Mouse (Mus musculus): ENCODE data around the gene Gpc5.
A peak's percentile ranks its signal among the peaks of the same experiment; 100 is the strongest.

Gpc5 gene

DNA sequence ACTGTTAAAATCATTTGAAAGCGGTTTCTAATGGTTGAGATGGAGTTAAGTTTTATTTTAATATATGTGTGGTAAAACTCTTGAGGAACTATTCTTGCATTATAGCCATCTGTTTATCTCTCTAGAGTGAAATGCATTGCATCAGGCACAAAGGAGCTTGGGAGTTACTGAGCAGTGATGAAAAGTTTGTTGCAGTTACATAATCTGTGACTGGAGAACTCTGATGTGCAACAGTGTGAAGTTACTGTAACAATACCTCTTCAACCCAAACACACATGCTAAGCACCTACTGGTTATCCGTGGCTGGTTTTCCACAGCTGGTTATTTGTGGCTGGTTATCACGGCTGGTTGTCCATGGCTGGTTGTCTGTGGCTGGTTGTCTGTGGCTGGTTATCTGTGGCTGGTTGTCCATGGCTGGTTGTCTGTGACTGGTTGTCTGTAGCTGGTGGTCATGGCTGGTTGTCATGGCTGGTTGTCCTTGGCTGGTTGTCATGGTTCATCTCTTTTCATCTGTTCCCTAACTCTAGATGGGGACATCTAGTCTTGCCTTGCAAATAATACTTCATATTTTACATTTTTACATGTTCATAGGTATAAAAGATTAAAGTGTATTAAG lies 273.4 kb downstream of the Gpc5 start:
- no peak for DNase-seq (ENCODE audit: low spot score in 2 of 2)

DNA sequence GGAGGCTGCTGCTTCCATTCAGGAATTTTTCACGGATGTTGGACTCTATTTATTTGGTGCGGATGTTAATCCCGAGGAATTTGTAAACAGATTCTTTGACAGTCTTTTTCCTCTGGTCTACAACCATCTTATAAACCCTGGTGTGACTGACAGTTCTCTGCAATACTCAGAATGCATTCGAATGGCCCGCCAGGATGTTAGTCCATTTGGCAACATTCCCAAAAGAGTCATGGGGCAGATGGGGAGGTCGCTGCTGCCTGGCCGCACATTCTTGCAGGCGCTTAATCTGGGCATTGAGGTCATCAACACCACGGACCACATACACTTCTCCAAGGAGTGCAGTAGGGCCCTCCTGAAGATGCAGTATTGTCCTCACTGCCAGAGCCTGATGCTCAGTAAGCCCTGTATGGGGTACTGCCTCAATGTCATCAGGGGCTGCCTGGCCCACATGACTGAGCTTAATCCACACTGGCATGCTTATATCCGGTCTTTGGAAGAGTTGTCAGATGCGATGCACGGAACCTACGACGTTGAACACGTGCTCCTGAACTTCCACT lies 277.7 kb downstream of the Gpc5 start:
- no peak for DNase-seq (ENCODE audit: low spot score in 2 of 2)

DNA sequence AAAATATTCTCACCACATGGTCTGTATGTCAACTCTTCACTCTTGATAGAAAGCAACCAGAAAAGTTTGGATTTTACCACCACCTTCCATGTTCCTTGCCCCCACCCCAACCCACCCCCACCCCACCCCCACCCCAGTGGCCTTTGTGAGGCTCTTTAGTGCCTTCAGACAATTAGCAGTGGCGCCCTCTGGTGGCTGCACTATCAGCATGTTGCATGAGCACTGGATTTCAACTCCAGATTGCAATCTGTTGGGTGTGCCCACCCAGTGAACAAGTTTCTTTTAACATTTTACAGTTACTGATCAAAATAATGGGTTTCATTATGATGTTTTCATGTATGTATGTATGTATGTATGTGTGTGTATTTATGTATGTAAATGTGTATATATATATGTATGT lies 279.1 kb downstream of the Gpc5 start:
- no peak for DNase-seq (ENCODE audit: low spot score in 2 of 2)

DNA sequence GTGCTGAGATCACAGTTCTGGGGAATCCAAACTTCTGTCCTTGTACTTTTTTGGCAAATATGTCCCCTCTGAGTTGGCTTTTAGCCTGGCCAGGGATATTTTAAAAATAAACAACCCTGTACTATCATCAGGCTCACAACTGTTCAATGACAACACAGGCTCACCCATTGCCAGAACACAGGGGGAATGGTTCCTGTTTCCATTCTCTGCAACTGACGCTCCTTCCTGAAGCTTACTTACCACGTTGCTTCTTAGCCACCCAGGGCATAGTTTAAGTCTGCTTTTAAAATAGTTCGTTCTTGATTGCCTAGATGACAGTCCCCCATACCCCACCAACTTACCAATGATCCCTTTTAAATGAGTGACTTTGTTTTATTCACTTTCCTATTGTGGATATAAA lies 299.8 kb downstream of the Gpc5 start:
- no peak for DNase-seq (ENCODE audit: low spot score in 2 of 2)

DNA sequence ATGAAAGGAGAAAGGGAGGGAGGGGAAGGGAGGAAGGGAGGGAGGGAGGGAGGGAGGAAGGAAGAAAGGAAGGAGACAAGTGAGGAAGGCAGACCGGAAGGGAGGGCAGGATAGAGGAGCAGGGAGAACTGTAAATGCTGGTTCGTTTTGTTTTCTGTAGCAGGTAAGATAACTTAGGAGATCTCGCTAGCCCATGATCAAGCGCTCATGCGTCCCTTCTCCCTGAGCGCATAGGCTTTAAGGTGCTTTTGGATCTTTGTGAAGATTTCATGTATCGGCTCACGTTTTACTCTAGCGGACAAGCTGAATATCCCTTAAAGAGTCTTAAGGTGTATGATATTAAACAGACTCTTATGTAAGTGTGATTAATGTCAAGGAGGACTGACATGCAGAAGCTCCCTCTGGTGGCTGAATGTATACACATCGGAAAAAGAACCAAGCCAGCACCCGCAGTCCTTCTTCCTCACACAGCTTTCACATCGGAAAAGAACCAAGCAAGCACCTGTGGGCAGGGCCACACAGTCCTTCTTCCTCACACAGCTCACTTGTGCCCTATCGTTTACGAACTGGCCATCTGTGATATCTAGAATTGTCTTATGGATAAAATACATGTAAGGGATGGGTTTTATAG lies 301.0 kb downstream of the Gpc5 start:
- DNase-seq (ENCODE audit: low spot score in 2 of 2): peak in 1 of 2 experiments; percentile 33

DNA sequence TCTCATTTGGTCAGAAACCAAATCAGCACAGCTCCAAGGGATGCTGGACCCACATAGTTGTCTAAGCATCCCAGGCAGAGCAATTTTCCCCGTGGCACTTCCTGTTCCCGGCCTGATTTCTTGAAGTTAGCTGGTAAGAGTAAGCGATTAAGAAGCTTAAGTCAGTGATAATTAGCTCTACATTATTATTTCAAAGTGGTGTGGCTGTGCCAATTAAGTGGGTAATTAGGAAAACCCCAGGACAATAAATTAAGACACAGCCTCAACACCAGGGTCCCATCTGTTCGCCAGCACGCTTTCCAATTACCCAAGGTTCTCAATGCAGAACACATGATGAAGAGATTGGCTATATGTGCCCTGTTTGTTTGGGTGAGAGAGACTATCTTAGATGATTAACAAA lies 314.6 kb downstream of the Gpc5 start:
- DNase-seq (ENCODE audit: low spot score in 2 of 2): no peak

DNA sequence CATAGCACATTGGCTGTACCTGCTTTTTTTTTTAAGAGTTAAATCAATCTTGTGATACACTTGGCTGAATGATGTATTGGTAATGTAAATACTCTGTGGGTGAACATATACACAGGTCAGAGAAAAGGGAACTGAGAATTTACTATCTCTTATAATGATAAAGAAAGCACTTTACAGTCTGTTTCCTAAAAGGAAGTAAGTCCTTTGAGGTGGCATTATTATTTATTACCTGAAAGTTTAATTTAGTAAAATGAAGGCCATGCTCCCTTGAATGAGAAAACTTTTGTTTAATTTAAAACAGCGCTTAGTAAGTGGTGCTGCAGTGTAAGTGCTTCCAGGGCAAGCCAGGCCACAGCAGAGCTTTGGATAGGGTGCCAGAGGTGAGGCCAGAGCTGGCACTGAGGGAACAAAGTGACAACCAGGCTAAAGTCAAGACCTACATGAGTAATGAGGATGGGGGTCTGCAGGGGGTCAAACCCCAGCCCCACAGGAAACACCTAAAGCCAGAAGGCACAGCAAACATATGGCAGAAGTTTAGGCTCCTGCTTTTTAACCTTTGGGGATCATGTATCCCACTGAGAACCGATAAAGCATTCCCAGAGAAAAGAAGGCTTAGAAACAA lies 315.4 kb downstream of the Gpc5 start:
- DNase-seq (ENCODE audit: low spot score in 2 of 2): no peak

DNA sequence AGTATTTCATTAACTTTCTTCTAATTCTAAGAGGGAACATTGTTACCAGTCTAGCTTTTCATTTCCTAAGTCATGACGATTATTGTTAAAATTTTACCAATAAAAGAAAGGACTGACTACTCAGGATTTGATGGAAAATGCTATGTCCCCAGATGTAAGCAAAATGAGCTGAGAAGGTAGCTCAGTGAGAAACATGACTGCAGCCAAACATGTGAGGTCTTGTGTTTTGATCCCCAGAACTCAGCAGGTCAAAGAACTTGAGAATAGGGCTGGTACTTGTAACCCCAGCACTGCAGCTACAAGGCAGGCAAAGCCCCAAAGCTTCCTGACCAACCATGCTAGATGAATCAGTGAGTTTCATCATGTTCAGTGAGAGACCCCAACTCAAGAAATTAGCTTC lies 318.9 kb downstream of the Gpc5 start:
- DNase-seq (ENCODE audit: low spot score in 2 of 2): no peak

DNA sequence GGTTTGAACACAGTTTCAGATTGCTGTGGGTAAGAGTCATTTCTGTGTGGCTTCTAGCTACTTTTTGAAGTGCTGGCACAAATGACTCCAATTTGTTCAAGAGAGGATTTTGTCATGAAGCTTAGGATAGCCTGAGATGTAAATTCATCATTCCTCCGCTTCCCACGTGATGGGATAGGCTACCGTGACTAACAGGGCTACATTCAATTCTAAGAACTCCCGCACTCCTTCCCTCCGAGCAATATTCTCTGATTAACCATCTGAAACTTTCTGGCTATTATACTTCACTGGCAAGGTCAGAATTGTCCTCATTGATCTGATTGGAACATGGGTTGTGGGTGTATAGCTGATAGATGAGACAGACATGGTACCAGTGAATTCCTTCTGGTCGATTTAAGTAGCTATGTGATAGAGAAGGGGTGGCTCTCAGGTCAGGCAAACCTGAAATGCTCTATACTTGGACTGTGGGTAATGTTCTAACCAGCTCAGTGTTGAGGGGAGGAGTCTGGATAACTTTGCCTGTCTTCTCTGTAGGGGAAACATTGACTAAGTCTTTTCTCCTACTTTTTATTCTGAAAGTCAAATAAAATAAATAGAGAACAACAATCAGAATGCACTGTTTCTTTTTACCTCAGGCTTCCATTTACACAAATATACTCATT lies 319.6 kb downstream of the Gpc5 start:
- DNase-seq (ENCODE audit: low spot score in 2 of 2): no peak

DNA sequence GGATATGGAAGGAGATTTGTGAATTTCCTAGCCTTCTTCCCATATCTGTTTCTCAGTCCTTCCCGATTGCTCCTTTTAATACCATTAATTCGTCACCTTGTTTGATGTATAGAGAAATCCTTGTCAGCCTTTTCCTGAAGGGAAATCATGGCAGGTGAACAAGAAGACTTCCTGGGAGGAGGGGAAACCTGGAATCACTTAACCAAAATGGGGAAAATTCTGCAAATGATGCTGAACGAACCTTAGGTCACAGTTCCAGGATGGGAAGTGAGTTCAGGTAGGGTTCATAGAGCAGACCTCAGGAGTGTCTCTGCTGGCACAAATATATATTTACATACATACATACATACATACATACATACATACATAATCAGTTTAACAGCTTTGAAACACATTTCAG lies 320.8 kb downstream of the Gpc5 start:
- DNase-seq (ENCODE audit: low spot score in 2 of 2): no peak

DNA sequence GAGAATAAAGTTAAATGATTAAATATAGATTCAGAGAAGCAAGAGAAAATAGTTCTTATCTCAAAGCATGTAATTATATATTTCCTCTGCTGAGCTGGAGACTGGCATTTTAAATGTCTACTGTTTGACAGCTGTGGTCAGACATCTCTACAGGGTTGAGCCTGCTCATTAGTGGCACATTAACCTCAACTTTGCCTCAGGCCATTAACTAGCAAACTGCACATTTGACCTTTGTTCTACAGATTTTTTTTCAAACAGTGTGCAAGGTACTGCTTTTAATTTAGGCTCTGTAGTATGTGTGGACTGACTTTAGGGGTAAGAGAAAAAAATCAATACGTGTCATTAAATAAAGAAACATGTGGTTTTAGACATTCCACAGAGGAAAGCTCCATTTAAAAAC lies 321.4 kb downstream of the Gpc5 start:
- DNase-seq (ENCODE audit: low spot score in 2 of 2): no peak

DNA sequence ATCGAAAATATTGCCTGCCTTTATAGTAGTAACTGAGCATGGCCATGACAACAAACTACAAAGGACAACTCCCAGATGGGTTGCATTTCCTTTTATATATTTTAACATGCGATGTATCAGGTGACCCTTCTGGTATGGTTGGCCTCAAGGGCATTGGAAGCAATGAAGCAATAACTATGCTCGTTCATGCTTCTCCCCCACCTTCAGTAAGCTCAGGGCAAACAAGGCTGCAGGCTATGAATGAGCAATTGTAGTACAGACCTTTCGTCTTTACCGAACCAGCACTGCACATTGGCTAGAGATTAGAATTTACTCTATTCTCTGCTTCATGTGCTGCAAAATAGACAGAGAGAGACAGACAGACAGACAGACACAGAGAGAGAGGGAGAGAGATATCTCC lies 322.5 kb downstream of the Gpc5 start:
- DNase-seq (ENCODE audit: low spot score in 2 of 2): no peak

DNA sequence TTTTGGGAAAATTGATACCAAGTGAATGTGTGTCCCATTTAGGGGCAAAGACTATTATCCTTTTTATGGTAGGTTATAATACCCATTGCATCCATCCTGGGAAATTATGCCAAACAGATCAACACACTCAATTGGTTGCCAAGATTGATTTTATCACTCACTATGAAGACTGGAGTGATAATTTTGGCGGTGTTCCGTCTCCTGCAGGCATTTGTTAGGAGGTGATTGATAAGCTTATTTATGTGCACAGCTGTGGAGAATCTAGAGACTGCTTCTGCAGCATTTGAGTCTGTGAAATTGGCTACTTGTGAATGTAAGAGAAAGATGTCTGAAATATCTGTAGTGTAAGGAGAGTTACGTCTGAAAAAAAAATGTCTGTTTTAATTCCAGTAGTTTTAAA lies 340.0 kb downstream of the Gpc5 start:
- DNase-seq (ENCODE audit: low spot score in 2 of 2): no peak

DNA sequence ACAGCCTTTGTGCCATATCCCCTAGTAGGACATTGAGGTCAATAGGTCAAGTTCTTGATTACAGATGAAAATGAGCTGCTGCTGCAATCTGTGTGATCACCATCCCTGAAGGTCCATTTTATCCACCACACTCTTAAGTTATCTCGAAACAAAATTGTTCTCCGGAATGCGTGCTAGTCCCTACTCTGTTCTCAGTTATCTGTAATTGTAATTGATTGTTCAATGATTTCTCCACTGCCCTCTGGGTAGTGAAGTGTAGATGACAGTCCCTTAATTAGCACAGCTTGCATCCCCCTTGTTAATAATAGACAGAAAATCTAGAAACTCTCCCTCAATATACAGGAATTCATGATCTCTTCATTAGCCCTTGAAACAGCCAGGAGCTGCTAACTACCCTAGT lies 340.4 kb downstream of the Gpc5 start:
- DNase-seq (ENCODE audit: low spot score in 2 of 2): no peak

DNA sequence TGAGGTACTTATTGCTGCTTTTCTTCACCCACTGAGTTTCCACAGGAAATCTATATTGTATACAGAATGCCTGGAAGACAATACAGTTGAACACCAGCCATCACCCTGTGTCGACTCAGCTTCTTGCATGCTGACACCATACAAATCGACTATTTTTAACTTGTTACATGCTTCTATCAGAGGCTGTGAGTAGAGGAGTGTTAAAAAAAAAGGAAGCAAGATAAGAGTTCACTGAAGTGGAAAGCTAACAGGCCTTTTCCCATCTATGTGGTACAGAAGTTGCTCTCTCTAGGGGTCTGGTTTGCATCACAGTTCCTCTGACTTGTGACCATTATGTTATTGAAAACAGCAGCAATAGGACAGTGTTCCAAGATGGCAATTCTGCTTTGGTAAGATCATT lies 344.6 kb downstream of the Gpc5 start:
- DNase-seq (ENCODE audit: low spot score in 2 of 2): no peak

DNA sequence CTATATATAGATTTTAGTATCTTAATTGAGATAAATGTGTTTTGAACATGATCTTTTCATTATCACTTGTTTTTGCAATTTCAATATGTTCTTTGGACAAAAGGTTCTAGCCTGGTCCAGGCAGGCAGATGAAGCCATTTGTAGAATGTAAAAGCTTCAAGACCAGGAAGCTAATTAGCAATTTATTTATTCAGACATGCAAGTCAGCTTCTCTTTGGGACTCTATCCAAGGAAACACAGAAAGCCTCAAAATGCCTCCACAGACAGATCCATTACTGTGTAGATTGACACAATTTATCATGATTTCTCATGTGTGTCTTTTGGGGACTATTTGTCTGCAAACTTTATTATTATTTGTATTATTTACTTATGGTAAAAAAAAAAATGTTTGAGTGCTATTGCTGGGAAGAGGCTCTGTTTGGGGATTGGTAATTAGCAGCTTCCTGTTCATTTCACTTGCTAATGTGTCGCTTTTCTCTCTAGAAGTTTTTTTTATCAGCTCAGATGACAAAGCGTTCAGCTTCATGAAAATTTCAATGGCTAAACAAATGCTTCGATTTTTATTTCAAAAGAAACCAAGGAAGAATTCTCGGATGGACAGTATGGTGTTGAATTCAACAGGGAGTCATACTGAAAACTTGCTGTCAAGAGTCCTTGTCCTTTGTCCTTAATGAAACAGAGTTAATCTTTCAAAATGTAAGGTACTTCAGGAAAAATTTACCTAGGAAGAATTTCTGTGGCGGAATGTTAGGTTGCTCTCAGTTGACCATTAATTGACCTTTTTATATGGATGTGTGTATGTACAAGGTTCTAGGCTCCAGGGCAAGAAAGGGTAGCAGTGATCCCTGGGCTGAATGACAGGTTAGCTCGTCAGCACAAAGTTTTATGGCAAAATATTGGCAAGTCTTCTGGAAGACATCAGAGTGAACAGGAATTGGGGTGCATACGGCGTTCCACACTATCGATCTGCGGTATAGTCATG lies 353.1 kb downstream of the Gpc5 start:
- DNase-seq (ENCODE audit: low spot score in 2 of 2): no peak

DNA sequence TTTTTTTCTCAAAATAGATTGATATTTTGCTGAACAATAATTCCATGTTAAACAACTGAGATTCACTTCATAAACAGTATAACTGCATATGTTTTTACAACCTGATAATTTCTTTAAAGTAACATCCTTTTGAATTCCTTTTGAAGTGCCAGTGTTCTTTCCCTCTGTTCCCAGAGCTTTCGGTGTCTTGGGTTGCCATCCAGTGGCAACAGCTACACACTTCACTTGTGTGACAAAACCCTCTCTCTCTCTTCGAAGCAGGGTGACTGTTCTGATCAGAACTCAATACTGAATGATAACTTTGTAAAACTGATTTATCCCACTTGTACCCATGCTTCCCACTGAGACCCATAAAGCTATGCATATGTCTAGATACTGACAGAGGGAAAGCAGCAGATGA lies 358.9 kb downstream of the Gpc5 start:
- DNase-seq (ENCODE audit: low spot score in 2 of 2): no peak

DNA sequence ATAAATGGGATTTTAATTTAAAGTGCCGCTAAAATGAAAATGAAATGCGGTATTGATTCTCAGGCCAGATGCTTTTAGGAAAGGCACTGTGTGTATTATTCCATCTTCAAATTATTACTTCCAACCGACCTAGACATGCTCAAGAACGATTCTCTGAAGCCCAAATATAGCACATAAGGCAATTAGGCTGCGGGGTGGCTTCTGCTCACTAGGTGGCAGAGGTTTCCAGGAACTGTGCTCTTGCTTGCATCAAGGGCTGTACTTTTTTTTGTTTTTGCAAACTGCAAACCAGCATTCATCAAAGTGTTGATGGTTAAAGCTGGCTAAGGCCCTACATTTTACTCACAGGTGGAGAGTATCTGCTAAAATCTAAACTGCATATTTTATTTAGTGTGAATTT lies 375.9 kb downstream of the Gpc5 start:
- peak in 1 of 2 experiments; percentile 17 for DNase-seq (ENCODE audit: low spot score in 2 of 2)

DNA sequence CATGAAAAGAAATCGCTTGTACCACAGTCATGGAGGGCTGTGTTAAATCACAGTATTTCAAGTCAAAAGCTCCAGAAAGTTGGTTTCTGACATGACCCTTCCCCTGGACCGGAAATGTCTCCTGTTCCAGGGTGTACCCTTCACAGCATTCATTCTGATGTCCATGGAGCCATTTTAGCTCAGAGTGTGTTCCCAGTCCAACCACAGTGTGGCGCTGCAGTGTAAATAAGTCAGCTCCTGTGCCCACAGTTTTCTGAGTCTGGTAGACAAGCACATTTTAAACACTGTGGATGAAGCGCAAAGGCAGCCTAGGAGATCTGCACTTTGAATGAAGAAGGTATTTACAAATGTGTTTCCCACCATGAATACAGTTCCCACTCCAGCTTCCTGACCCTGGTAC lies 383.2 kb downstream of the Gpc5 start:
- DNase-seq (ENCODE audit: low spot score in 2 of 2): peak; percentile 37 to 54

DNA sequence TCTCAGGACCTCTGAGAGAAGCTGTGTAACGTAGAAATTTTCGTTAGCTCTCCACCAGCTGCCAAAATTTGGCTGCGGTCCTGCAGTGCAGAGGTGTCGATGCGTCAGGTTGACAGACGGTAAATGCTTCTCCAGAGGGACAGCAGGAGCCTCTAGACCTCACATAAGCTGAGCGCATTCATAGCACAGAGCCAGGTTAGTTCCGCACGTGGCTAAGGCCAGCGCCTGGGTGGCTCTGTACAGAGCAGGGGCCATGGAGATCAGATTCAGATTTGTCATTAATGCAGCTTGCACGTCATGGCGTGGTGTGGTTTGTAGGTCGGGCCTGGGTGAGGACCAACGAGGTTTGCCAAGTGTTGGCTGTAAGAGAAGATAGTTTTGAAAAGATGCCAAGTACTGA lies 385.3 kb downstream of the Gpc5 start:
- DNase-seq (ENCODE audit: low spot score in 2 of 2): no peak

DNA sequence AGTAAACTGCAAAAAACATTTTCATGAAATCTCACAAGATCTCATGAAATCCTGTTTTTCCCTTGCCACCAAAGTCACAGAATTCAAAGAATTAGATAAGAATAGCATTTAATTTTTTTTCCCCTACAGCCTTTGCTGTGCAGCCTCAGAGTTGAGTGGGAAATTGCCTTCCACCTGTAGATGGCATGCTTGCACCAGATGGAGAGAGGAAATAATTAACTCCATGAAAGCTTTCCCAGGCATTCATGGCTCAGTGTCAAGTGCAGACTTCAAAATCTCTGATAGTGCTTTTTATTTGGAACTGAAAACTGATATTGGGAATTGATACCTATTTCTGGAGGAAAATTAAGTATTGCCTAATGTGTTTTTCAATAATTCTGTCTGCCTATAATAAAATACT lies 393.1 kb downstream of the Gpc5 start:
- peak in 1 of 2 experiments; percentile 18 for DNase-seq (ENCODE audit: low spot score in 2 of 2)

DNA sequence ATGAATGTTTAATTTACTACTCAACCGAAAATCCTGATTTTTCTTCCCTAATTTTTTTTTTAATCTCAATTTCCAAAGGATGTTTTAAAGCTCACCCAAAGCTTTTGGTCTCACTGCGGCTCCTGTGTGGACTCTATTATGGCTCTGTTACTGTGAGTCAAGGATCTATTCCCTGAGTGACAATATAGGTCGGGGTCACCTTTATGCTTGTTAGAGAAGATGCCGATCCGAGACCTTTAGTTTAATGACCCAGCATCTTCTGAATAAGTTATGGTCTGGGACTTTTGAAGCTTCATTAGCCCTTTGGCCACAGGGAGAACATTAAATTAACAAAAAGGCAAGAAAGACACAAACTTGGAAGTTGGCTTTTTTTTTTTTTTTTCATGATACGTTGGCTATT lies 408.8 kb downstream of the Gpc5 start:
- no peak for DNase-seq (ENCODE audit: low spot score in 2 of 2)
